Mouse (Mus musculus): ENCODE data around the gene Svs3b.
"Not testable (repeated sequence)": the region's sequence is repeated elsewhere in the genome, so short reads cannot be mapped to it uniquely, and the experiment has no call there.

Gene Svs3b

DNA sequence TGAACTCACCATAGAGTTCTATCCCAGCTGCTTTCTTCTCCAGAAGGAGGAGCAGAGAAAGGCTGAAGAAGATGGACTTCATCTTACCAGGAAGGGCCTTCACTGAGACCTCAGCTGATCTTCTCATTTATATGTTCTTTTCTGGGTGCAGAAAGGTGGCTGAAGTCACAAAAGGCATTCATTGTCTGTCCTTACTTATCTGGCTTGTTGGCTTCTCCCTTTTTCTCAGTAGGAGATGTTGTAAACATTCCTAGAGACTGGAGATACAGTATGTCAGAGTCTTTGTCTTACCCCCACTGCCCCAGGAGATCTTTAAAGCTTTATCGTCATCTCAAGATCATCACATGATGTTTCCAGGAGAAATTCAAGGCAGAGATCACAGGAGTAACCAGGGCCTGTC, at the start of gene Svs3b:
Svs3b (minus strand) TSS at position 101 of the 400 bp plus-strand sequence.
- not testable (repeated sequence) for DNase-seq (ENCODE audit: low read depth, low spot score)

DNA sequence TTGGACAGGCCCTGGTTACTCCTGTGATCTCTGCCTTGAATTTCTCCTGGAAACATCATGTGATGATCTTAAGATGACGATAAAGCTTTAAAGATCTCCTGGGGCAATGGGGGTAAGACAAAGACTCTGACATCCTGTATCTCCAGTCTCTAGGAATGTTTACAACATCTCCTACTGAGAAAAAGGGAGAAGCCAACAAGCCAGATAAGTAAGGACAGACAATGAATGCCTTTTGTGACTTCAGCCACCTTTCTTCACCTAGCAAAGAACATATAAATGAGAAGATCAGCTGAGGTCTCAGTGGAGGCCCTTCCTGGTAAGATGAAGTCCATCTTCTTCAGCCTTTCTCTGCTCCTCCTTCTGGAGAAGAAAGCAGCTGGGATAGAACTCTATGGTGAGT, 32.5 kb upstream of the Svs3b start, which contains the start of gene Svs3a:
Svs3a (plus strand) TSS at position 301 of the 400 bp plus-strand sequence.
- not testable (repeated sequence) for DNase-seq (ENCODE audit: low read depth, low spot score)

DNA sequence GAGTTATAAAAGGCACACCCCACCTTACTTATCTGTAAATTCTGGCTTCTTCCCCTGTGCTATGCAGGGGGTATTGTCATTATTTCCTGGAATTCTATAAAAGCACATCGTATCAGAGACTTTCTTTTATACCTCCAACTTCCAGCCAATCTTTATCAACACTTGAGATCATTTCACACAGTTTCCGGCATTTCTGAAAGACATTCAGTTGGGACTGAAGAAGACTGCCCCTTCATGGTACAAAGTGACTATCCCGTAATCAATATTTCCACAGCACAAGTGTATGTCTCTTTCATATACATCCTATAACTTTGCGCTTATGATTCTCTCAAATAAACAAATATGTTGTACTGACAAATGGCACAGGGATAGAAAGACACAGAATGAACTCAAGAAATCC, 21.9 kb upstream of the Svs3b start, which contains the start of gene Svs4:
Svs4 (minus strand) TSS at position 101 of the 400 bp plus-strand sequence.
- no peak for DNase-seq (ENCODE audit: low read depth, low spot score)

GRCm38 (mm10) chr2:164238366-164238765, 18.1 kb downstream of the Svs3b start, which contains the start of gene Svs2:
TSS of gene Svs2 (minus strand) at chr2:164238466.
- no peak for DNase-seq (ENCODE audit: low read depth, low spot score)

DNA sequence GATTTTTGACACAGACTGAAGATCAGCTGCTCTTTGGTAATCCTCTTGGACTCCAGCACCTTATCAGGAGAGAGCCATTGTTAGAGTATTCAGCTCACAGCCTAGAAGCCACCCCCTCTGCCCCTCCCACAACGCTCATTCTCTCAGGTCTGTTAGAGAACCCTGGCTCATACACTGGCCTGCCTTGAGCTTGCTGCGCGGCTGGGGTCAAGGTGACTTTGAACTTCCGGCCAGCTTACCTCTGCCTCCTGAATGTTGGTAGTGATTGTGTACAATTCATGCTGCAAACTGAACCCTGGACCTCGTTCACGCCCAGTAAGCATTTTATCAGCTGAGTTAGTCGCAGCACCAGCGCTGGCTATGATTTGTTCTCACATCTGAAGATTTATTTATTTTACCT, 23.8 kb downstream of the Svs3b start:
- DNase-seq (ENCODE audit: low read depth, low spot score): no peak

GRCm38 (mm10) chr2:164228361-164229070, 27.9 kb downstream of the Svs3b start:
- DNase-seq (ENCODE audit: low read depth, low spot score): no peak

GRCm38 (mm10) chr2:164221522-164221921, 34.9 kb downstream of the Svs3b start, which contains the start of gene Wfdc15b:
TSS of gene Wfdc15b (minus strand) at chr2:164221660.
- no peak for DNase-seq (ENCODE audit: low read depth, low spot score)

- DNase-seq (ENCODE audit: low read depth, low spot score): no peak
Observed at GRCm38 (mm10) chr2:164219295-164219694, 37.1 kb downstream of the Svs3b start.

- no peak for DNase-seq (ENCODE audit: low read depth, low spot score)
Observed at GRCm38 (mm10) chr2:164212711-164213110, 43.7 kb downstream of the Svs3b start.

DNA sequence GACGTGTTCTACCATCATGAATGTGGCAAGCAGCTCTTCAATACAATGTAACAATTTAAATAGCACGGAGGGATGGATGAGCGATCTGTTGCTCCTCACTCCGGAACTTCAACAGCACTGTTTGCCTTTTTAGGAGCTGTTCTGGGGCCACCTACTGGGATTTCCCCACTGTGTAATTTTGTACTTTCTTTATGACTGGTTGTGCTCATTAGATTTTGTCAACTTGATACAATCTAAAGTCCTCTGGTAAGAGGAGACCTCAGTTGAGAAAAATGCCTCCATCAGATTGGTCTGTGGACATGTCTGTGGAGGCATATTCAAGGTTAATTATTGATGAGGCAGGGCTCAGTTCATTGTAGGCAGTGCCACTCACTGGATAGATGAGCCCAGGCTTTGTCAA, 45.5 kb downstream of the Svs3b start:
- DNase-seq (ENCODE audit: low read depth, low spot score): peak; percentile 76

GRCm38 (mm10) chr2:164206676-164207075, 49.8 kb downstream of the Svs3b start:
- DNase-seq (ENCODE audit: low read depth, low spot score): no peak

- DNase-seq (ENCODE audit: low read depth, low spot score): not testable (repeated sequence)
Observed at GRCm38 (mm10) chr2:164206011-164206410, 50.4 kb downstream of the Svs3b start.

Data from A20 (cell line).